Mouse (Mus musculus) embryo, embryonic 11.5 days (tissue): ENCODE measurements around the gene Lemd2.

Source experiments
- DNase-seq: peaks from one replicate; pipeline ENCODE4 v3.0.0-alpha.2; 2012; ENCODE audit warnings: low read depth, low spot score

The Lemd2 gene

GRCm38 (mm10) chr17:27227258-27227657 is 23.0 kb upstream of the Lemd2 start:
- DNase-seq = no peak

GRCm38 (mm10) chr17:27226701-27227100 is 22.4 kb upstream of the Lemd2 start:
- no peak for DNase-seq

- no peak for DNase-seq
Measured at GRCm38 (mm10) chr17:27225801-27226200, 21.5 kb upstream of the Lemd2 start.

- no peak for DNase-seq
Measured at GRCm38 (mm10) chr17:27223821-27224220, 19.6 kb upstream of the Lemd2 start.

- DNase-seq = no peak
Measured at GRCm38 (mm10) chr17:27221562-27221961, 17.3 kb upstream of the Lemd2 start.

GRCm38 (mm10) chr17:27218916-27219315 is 14.6 kb upstream of the Lemd2 start:
- no peak for DNase-seq

- no peak for DNase-seq
Measured at GRCm38 (mm10) chr17:27218364-27218763, 14.1 kb upstream of the Lemd2 start.

- no peak for DNase-seq
Measured at GRCm38 (mm10) chr17:27212768-27213525, 8.7 kb upstream of the Lemd2 start.

GRCm38 (mm10) chr17:27212006-27212405 is 7.7 kb upstream of the Lemd2 start:
- no peak for DNase-seq

- DNase-seq = no peak
Measured at GRCm38 (mm10) chr17:27207113-27207707, 2.9 kb upstream of the Lemd2 start.

GRCm38 (mm10) chr17:27203358-27204074 is 753 bp downstream of the Lemd2 start:
- DNase-seq = no peak

GRCm38 (mm10) chr17:27202919-27203357 is 1.3 kb downstream of the Lemd2 start:
- no peak for DNase-seq

- DNase-seq = no peak
Measured at GRCm38 (mm10) chr17:27201981-27202380, 2.3 kb downstream of the Lemd2 start.

GRCm38 (mm10) chr17:27200801-27201200 is 3.5 kb downstream of the Lemd2 start:
- DNase-seq = no peak

- DNase-seq = no peak
Measured at GRCm38 (mm10) chr17:27199864-27200263, 4.4 kb downstream of the Lemd2 start.

GRCm38 (mm10) chr17:27199205-27199604 is 5.1 kb downstream of the Lemd2 start:
- no peak for DNase-seq

- no peak for DNase-seq
Measured at GRCm38 (mm10) chr17:27196206-27196605, 8.1 kb downstream of the Lemd2 start.

- DNase-seq = no peak
Measured at GRCm38 (mm10) chr17:27194258-27195185, 9.7 kb downstream of the Lemd2 start.

- no peak for DNase-seq
Measured at GRCm38 (mm10) chr17:27191804-27192203, 12.5 kb downstream of the Lemd2 start.

- no peak for DNase-seq
Measured at GRCm38 (mm10) chr17:27191189-27191588, 13.1 kb downstream of the Lemd2 start.

- no peak for DNase-seq
Measured at GRCm38 (mm10) chr17:27189640-27190216, 14.5 kb downstream of the Lemd2 start.
